Mouse (Mus musculus): ENCODE measurements around the gene Car15.

Car15 gene

DNA sequence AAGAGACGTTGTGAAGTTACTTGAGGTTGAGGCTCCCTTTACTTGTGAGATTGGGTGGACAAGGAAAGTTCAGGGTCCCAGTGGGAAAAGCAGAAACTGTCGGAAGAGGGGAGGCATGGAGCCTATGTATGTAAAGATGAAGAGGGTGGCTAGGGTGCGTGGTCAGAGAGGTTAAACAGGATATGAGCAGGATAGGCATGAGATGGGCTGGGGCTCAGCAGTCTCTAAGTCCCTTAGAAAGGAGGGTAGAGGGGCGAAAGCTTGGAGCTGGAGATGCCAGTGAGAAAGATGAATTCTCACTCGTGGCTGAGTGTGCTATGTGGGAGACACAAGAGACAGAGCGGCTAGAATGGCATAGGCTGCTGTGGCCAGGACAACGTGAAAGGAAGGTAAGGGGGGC, 5.3 kb downstream of the Car15 start, which contains the start of gene B830017H08Rik:
Gene B830017H08Rik, plus strand, starts transcription at position 301 of the 400 bp plus-strand sequence.
- no peak for DNase-seq

DNA sequence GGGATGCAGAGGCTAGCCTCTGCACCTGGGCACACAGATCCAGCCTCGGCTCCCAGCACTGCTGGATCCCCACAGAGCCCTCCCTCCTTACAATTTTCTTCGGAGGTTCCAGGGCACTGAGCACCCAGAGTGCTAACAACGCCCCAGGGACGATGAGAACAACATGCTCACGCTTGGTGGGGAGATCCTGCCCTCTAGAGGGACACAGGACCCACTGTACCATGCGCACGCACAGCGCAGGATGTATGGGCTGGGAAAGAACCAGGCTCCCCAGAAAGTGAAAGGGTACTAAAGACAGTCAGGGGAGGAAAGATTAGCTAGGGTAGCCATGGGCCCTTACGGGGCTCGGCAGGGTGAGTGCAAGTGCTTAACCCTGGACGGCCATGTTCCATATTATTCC, 6.4 kb downstream of the Car15 start:
- no peak for DNase-seq

DNA sequence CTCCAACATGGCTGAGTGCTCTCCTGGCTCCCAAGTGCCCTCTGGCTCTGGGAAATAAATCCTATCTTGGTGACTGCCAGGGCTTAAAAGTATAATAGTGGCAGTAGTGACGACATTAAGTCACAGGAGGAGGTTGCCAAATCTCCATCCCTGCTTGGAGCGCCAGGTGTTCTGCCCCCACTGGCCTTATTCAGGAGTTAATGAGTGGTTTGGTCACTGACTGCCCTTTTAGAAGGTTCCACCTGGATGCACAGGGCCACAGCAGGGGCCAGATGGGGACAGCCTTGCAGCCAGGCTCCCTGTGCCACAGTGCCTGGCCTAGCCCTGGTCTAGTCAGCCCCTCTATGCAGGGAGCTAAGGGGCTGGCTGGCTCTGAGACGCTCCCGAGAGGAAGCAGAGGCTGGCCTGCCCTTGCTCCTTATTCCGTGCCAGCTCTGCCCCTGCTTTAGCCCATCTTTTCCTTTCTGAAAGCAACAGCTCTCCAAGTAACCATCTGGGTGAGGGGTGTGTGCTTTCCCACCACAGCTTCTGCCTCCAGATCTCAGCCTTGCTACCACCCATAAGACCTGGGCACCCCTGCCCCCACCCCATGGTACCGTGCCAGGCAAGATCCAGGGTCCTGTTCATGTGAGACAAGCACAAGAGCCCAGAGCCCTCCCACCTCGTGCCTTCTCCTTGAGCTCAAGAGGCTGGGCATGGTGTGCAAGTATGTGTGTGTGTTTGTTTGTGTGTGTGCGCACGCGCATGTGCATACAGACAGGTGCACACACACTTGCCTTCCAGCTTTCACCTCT, 7.6 kb downstream of the Car15 start:
- DNase-seq = peak; percentile 48

DNA sequence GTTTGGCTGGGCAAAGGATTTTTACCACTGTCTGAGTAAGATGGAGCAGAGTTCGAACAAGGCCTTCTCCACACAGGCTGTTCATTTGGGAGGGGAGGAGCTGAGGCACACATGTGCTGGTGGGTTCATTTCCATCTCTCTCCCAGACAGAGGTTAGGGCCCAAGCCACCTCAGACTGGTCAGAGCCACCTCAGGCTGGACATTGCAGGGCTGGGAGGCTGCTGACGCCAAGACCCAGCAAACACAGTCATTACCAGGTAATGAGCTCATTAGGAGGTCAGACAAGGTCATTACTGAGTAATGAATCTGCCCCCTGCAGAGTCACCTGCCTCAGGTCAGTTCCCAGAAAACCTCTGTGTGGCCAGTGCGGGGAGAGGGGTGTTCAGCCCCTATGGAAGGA, 9.3 kb downstream of the Car15 start:
- peak; percentile 68 for DNase-seq

DNA sequence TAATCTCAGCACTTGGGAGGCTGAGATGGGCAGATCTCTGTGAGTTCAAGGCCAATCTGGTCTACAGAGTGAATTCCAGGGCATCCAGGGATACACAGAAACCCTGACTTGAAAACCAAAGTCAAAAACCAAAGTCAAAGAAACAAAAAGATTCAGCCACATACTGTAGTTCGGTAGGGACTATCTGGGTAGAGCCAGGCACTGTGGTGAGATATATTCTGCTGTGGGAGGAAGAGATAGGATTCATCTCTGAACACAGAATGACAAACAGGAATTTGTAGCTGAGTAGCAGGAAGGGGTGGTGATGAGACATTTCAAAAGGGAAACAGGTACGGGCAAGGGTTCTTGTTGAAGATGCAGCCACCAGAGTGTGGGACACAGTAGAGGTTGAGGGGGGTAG, 9.9 kb downstream of the Car15 start:
- no peak for DNase-seq

DNA sequence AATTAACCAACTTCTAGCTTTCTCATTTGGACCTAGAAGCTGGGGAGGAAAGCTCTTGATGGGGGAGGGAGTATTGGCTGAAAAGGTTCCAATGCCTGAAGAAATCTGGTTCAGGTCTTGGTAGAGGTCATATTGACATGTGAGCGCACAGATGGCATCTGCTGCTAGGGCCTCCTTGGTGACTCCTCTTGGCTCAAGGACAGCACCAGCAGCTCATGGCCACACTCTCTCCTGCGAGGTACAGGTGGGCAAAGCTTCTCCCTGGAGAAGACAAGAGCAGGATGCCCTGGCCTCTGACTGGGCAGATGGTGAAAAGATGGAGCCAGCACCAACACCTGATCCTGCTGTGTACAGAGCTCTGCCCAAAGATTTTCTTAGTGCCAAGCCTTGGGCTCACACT, 11.7 kb downstream of the Car15 start:
- no peak for DNase-seq

DNA sequence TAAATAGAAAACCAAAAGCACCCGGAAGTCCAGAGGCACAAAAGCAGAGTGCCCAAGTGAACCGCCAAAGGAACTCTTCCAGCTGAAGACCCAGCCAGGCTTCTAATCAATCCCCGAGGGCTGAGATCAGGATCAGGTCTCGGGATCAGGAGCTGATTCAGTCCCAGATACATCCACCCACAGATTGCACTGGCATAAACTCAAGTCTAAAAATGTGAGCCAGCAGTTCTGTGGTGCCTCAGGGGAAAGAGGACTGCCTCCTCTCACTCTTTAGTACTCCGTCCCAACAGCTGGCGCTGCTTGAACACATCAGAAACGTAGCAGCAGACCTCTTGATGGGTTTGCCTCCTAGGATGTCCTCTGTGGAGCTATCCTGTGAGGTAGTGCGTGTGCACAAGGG, 21.6 kb downstream of the Car15 start:
- DNase-seq = no peak

DNA sequence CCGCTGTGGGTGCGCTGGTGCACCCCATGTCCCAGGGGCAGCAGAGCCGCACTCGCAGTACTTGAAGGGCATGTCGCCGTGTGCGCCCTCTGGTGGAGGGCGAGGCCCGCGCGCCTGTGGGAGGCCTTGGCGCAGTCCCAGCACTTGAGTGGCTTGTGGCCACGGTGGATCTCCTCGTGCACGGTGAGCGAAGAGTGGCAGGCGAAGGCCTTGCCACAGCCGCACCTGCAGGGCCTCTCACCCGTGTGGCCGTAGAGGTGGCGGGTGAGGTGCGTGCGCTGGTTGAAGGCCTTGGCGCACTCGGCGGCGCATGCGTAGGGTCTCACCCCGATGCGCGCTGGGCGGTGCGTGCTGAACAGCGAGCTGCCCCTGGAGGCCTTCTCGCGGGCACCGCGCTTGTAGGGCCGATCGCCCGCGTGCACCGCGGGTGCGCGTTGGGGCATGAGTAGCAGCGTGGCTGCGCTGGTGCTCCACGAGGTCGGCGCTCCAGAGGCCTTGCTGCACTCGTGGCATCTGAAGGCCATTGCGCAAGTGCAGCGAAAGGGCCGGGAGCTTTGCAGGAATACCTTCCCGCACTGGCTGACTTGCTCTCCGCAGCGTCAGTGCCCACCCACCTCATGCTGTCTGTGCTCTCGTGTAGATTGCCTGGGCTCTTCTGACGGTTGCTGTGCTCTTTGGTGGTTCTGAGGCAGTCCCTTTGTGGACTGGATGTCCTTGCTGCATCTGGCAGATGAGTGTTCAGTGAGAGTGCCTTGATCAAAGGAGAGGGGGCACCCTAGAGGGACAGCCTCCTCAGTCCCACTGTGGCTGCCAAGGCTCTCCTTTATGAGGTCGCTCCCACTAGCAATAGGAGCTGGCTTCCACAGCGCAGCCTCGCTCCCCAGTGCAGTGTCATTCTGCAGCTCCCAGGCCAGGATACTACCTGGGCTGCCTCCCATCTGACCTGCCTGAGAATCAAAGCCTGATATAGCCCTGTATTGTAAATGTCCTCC, 22.5 kb downstream of the Car15 start:
- peak; percentile 77 for DNase-seq

DNA sequence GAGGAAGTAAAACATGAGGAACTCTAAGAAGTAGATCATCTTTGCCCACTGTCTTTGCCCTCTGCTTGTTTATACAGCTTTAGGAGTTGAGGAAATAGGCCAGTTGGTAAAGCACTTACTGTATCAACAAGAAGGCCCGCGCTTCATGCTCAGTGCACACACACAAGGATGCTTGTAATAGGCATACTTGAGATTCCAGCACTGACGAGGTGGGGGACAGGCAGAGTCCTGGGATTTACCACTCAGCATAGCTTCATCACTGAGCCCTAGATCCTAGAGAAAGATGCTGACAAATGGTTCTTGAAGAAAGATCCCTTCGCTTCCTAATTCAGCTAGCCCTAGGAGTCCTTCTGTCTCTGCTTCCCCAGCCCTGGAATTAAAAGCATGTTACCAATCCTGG, 25.0 kb downstream of the Car15 start:
- no peak for DNase-seq

DNA sequence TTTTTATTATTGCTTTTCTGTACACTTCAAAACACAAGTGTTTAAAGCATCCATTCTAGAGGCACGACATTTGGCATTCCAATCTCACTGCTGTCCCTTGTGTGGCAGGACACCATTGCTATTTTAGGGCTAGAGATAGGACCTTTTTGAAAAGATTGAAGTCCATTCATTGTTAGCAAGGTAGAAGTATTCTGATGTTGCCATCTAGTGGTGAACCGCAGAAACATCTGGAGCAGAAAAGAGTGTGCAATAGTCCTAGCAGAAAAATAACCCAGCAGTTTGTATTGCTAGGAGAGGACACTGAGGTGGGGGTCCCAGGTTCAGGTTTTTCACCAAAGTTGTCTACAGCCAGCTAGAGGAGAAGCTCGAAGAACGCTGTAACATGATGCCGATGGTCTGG, 26.0 kb downstream of the Car15 start:
- peak; percentile 64 for DNase-seq

DNA sequence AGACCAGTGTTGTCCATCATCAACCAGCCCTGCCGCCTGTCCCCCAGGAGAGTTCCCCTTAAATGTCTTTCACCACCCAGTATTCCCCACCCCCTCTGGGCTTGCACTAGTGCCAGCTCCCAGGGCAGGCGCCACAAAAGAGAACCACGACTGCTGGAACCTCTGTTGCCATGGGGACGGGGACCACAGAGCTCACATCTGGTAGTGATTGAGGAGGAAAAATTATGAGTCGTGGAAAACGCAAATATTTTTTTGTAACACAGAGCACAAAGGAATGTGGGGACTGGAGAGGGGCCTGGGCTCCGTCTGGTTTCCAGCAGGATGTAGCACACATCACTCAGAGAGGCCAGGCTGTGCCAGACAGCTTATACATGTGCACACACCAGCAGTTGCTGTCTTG, 28.5 kb downstream of the Car15 start:
- peak; percentile 81 for DNase-seq

DNA sequence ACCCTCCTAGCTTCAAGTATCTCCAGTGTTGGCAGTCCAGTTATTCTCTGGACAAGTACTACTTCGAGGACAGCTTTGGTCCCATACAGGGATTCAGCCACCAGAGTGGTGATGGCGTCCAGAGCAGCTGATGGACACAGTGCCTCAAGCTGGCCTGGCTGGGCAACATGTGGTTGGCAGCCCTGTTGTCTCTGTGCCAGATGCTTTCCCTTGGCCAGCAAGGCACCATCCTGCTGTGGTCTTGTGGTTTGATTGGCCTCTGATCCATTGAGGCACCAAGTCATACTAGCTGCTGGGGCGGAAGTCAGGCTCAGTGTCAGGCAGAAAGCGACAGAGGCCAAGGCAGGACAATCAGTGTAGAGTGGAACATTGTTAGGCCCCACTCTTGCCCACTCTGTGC, 29.0 kb downstream of the Car15 start:
- no peak for DNase-seq

DNA sequence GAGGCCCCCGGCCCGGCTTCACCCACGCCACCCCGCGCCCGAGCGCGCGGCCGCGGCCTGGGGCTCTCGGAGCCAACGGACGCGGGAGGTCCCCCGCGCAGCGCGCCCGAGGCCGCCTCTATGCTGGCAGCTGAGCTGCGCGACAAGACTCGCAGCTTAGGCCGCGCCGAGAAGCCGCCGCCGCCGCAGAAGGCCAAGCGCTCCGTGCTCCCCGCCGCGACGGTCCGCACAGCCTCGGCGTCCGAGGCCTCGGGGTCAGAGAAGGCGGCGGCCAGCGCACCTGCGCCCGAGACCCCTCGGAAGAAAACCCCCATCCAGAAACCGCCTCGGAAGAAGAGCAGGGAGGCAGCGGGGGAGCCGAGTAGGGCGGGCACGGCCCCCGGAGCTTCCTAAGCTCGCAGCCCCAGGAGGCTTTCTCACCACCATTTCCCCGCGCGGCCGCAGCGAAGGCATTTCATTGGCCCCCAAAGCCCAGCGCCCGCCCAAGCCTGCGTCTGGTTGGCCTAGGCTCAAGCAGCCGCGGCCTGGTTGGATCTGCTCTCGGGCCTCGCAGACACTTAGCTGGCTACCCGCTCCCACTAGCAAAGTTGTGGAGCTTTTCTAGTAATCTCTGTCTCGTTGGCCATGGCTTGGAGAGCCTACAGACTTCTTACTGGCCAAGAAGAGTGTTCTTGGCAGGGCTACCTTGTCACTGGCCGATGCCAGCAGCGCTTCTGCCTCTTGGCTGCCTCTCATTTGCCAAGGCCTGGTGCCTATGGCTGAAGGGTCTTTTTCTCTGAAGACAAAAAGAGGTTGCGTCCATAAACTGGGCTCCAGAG, 30.8 kb downstream of the Car15 start:
- peak; percentile 90 for DNase-seq

DNA sequence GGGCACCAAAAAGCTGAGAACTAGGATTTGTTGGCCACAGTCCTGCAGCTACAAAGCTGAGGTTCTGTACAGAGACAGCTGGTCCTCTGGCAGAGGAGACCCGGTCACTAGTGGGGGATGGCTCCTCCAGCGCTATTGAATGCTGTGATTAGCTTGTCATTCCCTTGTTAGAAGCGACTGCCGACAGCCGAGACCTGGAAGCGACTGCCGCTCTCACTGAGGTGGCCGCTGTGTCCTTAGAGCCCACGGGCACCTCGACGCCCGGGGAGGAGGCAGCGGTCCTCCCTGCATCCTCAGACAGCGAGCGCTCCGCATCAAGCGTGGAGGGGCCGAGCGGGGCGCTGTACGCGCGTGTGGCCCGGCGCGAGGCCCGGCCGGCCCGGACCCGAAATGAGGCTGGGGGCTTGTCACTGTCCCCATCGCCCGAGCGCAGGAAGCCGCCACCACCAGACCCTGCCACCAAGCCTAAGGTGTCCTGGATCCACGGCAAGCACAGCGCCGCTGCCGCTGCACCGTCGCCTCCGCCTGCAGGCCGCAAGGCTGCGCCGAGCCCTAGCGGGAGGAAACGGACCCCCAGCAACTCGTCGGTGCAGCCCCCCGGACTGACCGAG, 31.5 kb downstream of the Car15 start:
- DNase-seq = peak; percentile 60

DNA sequence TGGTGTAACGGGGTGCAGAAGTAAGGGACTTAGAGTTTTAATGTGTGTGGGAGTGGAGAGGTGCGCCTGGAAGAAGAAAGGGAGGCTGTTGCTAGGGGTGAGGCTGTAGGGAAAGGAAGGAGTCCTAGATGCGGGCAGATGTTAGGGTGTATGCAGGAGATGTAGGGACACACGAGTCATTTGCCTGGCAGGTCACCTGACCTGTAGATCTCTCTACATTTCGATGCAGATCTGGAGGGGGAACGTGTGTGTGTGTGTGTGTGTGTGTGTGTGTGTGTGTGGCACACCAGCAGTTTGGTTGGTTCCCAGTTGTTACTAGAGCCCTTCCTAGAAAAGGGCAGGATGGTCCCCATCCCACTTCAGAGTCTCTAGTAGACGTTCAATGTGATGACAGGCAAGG, 33.2 kb downstream of the Car15 start:
- no peak for DNase-seq

DNA sequence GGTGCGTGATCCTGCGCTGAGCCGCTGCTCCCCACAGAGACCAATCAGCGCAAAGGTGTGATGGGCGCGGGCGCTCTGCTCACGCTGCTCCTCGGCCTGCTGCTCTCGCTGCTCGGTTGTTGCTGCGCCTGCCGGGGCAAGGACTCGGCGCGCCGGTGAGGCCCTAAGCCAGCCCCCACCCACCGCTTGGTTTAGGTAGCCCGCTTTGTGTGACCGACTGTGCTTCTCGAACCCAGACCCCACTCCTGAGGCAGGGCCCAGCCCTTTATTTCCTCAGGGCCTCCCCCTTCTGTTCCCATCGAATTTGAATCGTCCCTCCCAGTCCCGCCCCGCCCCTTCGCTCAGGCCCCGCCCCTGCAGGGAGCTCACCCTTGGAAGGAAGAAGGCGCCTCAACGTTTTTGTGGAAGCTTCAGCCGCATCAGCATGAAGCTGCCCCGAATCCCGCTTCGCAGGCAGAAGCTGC, 33.7 kb downstream of the Car15 start:
- peak; percentile 68 for DNase-seq

DNA sequence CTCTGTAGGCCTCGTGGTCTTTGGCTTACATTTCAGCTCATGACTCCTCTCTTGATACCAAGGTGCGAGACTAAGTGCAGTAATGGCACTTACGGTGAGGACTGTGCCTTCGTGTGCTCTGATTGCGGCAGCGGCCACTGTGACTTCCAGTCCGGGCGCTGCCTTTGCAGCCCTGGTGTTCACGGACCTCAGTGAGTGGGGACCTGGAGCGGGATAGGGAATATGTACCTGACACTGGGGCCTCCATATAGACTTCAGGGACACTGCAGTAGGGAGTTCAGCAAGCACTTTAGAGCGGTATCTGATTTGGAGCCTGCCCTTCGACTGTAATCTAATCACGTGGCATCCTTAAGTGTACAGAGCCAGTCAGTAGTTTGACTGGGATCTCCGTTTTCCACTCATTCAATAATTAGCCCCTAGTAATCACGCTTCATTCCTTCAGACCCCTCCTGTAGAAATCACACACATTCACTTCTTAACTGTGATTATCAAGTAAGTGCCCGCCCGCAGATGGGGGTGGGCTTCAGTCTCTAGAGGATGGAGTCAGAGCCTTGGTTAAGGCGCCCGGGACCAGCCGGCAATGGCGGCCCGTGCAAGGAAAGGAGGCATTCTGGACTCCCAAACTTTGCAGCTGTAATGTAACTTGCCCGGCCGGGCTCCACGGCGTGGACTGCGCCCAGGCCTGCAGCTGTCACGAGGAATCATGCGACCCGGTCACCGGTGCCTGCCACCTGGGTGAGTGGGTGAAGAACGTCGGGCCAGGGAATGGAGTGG, 34.3 kb downstream of the Car15 start:
- DNase-seq = no peak

DNA sequence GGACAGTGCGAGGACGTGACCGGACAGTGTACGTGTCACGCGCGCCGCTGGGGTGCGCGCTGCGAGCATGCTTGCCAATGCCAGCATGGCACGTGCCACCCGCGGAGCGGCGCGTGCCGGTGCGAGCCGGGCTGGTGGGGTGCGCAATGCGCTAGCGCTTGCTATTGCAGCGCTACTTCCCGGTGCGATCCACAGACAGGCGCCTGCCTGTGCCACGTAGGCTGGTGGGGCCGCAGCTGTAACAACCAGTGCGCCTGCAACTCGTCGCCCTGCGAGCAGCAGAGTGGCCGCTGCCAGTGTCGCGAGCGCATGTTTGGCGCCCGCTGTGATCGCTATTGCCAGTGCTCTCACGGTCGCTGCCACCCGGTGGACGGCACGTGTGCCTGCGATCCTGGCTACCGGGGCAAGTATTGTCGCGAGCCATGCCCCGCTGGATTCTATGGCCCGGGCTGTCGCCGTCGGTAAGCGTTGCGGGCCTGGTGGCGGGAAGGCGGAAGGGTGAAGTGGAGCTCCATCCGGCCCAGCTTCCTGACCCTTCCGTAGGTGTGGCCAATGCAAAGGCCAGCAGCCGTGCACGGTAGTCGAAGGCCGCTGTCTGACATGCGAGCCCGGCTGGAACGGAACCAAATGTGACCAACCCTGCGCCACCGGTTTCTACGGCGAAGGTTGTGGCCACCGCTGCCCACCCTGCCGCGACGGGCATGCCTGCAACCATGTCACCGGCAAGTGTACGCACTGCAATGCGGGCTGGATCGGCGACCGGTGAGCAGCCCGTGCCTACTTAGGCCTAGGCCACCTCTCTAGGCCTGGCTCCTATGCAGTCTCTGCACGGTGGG, 35.1 kb downstream of the Car15 start:
- DNase-seq = peak; percentile 62

DNA sequence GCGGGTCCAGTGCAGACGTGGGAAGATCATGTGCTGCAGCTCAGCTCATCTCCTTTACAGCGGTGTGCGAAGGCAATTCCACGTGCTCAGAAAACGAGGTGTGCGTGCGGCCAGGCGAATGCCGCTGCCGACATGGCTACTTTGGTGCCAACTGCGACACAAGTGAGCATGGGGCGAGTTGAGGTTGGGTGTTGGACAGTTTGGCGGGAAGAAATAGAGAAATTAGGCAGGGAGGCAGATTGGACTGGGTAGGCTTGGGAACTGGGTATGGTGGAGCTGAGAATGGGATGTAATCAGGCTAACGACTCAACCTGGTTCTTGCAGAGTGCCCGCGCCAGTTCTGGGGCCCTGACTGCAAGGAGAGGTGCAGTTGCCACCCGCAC, 35.7 kb downstream of the Car15 start:
- DNase-seq = no peak

DNA sequence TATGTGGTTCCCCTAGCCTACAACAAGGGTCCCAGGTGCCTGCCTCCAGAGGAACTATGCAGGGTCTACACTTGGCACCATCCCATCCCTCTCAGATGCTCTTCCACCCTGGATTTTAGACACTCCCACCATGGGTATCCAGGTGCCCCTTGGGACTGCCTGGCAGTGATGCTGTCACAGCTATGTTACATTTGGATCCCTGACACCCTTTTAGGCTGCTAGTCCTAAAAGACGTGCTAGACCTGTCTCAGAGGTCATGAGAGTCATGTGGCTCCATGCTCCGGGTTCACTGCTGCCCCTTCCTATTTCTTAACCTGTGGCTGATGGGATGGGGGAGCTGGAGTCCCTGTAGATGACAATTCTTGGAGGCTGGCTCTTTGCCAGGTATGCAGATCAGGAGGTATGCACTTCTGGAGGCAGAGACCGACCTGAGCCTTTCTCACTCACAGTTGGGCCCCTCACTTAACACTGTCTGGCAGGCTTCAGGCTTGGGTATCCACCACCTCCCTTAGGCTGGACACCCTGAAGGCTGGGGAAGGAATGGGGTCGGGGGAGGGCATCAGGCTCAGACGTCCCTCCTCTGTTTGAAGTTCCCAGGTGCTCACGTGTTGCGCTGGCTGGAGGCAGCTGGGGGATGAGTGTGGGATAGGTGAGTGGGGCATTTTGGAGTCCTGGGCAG, 36.2 kb downstream of the Car15 start:
- peak; percentile 50 for DNase-seq
